Mouse (Mus musculus) heart, postnatal 10 days (tissue): ENCODE results near the gene Cep70. TPM values are rescaled to one million over a fixed set of nuclear protein-coding genes. Genes with fewer than 3 reads are reported as not detected.
A peak's percentile ranks its signal among the peaks of the same experiment; 100 is the strongest.

Experiments used
- DNase-seq, 2 experiments: peaks; one replicate each; pipeline ENCODE4 v3.0.0; 2021
- intact Hi-C: fragments of 180-260 bp; cut with DNase I; formaldehyde crosslinking; loops from one replicate; pipeline ENCODE4 v1.15.1; 2025
- total RNA-seq, 2 experiments: library from RNA; stranded (reverse); gene quantifications; 2 replicates each; pipeline ENCODE4 v1.2.3; 2021

The Cep70 gene
- 1 to 10 TPM; 7.1 to 8.5 TPM for total RNA-seq

DNA sequence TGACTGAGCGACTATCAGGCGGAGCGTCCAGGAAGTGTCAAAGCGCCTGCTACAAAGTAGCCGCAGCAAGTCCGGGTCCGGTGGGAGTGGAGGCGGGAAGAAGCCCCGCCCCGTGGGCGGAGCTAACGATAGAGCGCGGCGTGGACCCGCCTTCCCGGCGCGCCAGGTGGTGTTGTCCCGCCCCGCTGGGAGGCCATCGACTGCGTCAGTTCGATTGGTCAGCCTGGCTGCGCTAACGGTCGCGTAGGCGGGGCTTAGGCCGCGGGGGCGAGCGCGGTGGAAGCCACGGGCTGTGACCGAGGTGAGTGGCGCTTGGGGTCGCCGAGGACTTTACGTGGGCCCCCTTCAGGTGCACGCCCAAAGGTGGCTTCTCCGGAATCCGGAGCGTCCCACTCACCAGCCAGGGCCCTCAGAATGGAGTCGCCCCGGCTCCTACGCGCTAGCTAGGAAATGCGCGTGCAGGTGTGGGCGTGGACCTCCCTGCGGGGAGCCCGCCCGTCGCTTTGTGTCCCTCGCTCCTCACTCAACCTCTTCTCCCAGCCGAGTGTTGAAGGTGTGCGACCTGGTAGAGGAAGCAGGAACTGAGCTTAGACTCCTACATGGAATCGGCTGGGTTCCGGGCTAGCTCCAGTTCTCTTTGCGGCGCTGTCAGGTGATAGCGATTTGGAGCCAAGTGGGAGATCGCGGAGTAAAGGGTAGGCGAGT lies at the start of gene Cep70:
Gene Cep70 (plus strand): TSS at position 178 of the 705 bp plus-strand sequence.
- intact Hi-C loops = loop anchor here (2.0 to 10.0 kb wide), 6 partner anchors 105 to 629 kb away; partner anchors contain the start of gene Mras
- DNase-seq = peak; percentile 95 to 96

DNA sequence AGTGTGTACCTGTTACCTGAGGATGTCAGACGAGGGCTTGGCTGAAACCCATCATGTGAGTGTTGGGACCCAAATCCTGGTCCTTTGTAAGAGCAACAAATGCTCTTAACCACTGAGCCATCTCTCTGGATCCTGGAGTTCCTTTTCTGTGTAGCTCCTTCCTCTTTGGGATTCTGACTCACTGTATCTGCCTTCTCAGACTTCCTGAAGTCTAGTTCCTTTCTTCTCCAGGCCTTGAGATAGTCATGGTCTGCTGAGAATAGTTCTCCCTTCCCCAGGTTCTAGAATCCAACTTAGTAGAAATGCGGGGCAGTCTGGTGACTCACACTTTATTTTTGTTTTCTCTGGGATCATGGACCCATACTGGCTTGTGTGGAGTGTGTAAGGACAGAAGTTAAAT lies 30.5 kb upstream of the Cep70 start:
- intact Hi-C loops = no loop called here
- DNase-seq = no peak

DNA sequence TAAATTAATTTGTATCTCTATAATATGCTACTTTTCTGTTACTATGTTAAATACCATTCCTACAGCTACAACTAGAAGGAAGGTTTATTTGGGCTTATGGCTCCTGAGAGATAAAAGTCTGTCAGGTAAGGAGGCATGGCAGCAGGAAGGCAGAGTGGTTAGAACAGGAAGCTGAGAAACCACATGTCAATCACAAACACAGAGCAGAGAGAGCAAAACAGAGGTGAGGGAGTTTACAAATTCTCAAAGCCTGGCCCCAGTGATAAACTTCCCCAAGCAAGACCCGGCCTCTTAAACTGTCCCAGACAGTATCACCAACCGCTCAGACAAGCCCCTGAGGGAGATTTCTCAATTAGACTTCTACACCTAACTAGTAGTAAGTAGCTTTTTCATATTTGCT lies 27.0 kb upstream of the Cep70 start:
- intact Hi-C loops = no loop called here

DNA sequence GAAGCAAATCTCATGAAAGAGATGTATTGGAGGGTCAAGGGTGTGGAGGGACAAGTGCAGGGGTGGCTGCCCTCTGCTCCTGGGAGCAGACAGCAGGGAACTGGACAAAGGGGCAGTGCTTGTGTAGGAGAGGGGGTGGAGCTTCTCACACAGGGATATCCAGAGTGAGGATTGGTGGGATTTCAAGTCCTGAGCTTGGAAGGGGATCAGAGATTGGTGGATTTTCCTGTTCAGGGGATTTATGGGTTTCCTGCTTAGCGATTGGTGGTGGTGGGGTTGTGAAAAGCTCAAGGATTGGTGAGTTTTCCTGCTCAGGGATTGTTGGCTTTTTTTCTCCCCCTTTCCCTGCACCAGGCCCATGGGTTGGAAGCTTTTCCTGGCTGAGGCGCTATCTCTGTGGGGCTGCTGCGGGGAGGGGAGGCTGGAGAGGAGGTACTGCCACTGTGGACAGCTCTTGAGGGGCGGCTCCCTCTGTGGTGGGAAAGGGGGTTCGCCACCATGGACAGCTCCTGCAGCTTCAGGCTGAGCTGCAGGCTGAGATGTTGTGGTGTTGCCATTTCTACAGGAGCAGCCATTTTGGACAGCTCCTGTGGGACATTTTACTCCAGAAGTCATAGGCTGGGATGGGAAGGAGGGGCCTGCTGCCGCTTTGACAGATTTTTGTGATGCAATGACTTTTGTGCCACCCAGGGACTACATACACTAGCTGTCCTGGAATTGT lies 25.0 kb upstream of the Cep70 start:
- peak; percentile 68 to 73 for DNase-seq
- intact Hi-C loops = no loop called here

More for the DNA sequence above, 27.0 kb upstream of the Cep70 start:
- no peak for DNase-seq

DNA sequence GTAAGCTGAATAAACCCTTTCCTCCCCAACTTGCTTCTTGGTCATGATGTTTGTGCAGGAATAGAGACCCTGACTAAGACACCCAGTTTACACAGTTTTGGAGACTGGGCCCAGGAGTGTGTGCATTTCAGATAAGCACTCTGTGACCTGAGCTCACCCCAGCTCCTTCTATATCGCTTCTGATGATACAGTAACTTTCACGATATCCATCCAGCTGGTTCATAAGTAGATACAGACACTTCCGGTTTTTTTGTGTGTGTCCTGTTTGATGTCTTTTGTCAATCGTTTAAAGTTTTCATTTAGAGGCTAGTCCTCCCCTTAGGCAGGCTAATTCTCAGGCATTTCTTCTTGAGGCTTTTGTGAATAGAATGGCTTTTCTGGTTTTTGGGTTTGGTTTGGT lies 21.5 kb upstream of the Cep70 start:
- DNase-seq = no peak
- intact Hi-C loops = no loop called here

DNA sequence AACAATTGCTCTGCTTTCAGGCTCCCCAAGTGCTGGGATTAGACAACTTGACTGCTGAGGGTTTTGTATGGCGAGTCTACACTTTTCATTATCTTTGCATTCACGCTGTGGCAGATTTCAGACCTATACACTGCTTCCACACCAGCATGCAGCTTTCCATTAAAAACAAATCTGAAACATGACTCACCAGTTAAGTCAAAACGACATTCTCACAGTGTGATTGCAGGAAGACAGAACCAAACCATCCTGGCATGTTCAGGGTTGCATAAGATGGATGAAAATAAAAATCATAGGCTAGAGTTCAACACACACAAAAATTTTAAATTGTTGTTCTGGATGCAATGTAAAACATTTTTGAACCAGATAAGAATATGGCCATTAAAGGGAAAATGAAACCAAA lies 18.6 kb upstream of the Cep70 start:
- intact Hi-C loops = no loop called here
- DNase-seq = no peak

DNA sequence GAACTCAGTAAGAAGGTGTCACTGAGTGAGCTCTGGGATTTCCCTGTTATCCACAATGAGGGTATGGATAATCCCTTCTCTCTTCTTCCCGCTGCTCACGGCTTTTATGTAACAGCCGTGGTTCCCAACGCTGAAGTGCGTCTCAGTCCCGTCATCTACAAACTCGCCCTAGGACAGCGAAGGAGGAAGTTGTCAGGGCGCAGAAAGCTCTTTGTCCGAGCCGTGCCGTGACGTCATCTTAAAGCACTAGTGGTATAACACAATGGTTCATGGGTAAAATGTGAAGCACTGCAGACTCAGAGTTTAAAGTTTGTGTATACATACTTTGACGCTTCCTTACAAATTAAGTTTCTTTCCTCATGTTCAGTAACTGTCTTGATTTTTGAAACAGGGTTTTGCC lies 13.7 kb upstream of the Cep70 start:
- no peak for DNase-seq
- intact Hi-C loops = no loop called here

DNA sequence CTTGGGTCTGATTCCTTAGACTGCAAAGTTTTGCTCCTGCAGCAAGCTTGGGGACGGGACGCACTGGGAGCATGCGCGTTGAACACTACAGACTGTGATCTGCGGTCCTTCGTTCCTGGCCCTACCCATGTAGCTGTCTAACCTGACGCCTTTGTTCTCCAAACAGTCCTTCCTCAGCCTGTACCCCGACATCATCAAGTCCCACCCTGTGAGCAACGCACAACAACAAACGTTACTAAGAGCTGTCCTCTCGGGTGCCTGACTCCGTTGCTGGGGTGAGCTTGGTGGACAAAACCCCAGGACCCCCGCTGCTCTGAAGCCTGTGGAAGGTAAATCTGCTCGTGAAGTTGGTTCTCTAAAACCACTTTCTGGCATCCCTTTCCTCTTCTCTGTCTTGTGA lies 6.0 kb upstream of the Cep70 start, which contains the start of gene Faiml:
Gene Faiml (minus strand): TSS at position 101 of the 400 bp plus-strand sequence.
- intact Hi-C loops = no loop called here
- DNase-seq = no peak

DNA sequence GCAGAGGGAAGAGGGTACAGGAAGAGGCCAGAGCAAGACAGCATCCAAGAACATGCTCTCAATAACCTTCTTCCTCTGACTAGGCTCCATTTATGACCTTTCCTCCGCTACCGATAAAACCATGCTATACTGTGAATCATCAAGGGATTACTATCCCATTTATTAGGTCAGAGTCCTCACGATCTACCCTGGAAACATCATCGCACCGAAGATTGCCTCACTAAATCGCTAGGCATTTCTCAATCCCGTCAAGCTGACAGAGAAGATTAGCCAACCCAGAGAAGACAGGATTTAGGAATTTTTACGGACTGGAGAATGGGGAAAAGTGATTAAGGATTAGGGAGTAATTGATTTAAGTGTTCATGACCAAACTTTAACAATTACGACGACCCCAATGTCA lies 4.9 kb upstream of the Cep70 start:
- no peak for DNase-seq
- intact Hi-C loops = no loop called here

DNA sequence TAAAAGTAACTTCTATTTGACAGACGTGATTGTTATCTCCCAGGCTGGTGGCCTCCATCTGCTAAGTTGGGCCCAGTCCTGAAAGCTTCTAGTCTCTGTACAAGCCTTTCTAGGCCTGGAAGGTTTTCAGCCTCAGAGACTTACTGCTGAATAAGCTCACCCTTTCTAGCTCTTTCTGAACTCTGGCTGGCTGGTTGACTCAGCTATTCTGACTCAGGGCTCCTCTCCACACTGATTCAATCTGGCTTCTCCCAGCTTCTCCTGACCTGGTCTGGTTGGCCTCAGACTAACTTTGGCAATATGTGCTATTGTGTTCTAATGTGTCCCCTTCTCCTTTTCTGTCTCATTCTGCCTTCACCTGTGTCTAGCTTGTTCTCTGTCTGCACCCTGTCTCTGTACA lies 3.9 kb upstream of the Cep70 start:
- intact Hi-C loops = no loop called here
- DNase-seq = no peak

DNA sequence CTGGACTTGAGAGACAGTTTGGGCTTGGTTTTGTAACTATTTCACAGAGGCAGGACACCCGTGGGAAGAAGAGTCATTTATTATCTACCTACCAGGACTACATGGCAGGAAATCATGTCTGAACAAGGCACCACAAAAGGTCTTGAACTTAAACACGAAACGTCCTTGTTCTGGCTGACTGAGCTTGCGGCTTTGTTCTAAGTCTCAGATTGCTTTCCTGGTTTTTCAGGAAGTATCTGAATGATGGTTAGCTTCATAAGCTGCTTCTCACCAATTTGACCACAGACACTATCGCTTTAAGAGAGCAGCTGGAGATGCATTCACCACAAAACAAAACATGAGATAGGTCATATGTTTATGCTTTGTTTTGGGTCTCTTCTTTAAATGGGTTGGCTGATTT lies 2.6 kb upstream of the Cep70 start:
- DNase-seq = no peak
- intact Hi-C loops = loop anchor here (5.0 to 10.0 kb wide), 5 partner anchors 134 to 626 kb away; partner anchors contain the start of gene Mras

DNA sequence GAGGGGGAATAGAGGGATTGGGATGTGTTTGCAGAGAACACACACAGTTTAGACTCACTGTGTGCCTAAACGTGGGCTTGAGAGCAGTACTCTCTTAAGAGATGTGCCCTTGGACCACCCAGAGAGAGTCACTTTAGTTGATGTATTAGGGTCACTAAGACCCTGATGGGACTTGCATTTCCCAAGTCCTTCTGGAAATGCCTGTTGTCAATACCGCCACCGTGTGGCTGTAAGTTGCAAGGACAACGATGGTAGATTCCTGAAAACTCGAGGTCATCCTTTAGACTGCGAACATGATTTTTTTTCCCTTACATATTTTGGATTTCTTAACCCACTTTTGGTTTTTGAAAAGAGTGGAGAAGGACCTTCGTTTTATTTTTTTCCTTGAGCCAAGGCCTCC lies 1.1 kb upstream of the Cep70 start:
- intact Hi-C loops = loop anchor here (1.0 to 10.0 kb wide), 7 partner anchors 103 to 627 kb away; partner anchors contain the start of gene Mras
- peak; percentile 63 to 76 for DNase-seq

DNA sequence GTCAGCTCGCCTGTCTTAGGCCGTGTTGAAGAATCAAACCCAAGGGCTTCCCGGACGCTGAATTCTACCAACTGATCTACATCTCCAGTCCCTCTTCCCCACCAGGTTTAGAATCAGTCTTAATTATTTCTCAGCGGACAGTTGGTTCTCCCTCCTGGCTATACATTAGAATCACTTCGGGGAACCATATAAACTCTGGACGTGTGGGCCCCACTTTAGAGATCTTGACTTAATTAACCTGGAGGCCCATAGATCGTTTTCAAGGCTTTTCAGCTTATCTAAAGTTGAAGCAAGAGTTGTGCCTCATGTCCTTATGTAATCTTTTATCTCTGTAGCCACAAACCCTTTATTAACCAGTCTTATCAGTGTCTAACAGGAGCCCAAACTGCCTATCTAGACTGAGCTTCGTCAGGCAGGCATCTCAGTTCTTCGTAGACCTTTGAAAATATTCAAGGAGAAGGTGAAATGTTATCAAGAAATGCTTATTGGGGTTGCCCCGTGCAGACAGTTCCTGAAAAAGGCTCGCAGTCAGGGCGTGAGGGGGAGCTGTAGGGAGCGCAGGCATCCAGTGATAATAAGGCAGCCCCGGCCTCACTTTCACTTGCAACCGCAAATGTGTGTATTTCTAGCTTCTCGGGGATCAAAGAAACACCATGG lies 506 bp upstream of the Cep70 start:
- DNase-seq = peak; percentile 8 to 16
- intact Hi-C loops = loop anchor here (1.0 to 10.0 kb wide), 7 partner anchors 104 to 628 kb away; partner anchors contain the start of gene Mras

DNA sequence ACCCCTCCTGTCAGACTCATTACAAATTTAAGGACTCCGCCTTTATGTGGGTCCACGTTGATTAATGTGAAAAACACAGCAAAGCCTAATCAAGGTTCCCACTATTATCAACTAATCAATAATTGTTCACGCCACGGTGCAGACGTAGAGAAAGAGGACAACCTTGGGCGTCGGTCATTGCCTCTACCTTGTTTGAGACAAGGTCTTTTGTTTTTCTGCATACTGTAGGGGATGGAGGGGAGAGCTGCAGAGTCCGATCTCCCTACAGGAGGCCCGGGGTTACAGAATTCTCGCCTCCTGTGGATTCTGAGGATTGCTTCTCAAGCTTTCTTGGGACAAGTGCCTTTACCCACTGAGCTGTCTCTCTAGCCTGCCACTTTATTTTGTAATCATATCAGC lies 727 bp downstream of the Cep70 start:
- peak in 1 of 2 experiments; percentile 1 for DNase-seq
- intact Hi-C loops = loop anchor here (2.0 to 10.0 kb wide), 6 partner anchors 105 to 629 kb away; partner anchors contain the start of gene Mras

DNA sequence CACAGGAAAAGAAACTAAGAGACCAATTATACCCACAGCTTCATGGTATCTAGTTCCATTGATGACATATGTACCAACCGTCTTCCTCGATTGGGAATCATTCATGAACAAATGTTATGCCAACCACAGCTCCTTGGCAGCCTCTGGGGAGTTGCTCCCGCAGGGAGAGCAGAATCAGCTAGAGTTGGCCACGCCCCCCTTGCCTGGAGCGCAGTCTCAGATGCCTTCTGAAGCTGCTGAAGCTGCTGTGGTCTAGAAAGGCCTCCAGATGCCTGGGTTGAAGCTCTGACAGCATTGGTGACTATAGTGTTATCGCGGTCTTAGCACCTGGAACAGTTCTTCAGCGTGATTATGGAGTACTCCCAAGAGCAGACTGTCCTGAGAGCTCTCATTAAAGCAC lies 5.1 kb downstream of the Cep70 start:
- no peak for DNase-seq
- intact Hi-C loops = loop anchor here (10.0 kb wide), 2 partner anchors 126 to 634 kb away; no protein-coding TSS in a partner anchor

DNA sequence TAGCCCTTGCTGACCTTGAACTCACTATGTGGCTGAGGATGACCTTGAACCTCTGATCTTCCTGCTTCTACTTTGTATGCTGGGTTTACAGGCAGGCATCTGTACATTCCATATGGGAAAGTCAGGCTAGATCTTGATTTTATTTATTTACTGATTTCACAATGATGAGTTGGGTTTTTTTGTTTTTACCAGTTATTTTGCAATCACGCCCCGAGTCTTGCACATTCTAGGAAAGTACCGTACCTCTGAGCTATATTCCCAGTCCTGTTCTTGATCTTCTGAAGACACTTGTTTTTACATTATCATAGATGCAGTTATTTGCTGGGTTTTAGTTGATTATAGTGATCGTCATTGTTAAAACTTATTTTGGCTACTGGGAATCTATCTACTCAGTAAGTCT lies 5.7 kb downstream of the Cep70 start:
- intact Hi-C loops = loop anchor here (10.0 kb wide), 2 partner anchors 126 to 634 kb away; no protein-coding TSS in a partner anchor
- no peak for DNase-seq

DNA sequence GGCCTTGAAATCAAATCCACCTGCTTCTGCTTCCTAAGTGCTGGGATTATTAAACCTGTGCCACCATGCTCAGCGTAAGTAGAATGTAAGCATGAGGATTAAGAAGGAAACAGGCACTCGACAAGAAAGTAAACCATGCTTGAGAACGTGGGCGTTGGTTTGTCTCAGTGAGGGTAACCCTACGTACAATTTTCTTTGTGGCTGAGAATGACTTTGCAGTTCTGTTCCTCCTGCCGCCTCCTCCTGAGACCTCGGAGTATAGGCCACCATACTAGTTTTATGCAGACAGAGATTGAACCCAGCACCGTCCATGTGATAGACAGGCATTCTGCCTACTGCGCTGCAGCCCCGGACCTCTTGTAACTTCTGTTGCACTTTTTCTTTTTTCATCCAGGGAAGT lies 10.7 kb downstream of the Cep70 start:
- DNase-seq = no peak
- intact Hi-C loops = no loop called here

DNA sequence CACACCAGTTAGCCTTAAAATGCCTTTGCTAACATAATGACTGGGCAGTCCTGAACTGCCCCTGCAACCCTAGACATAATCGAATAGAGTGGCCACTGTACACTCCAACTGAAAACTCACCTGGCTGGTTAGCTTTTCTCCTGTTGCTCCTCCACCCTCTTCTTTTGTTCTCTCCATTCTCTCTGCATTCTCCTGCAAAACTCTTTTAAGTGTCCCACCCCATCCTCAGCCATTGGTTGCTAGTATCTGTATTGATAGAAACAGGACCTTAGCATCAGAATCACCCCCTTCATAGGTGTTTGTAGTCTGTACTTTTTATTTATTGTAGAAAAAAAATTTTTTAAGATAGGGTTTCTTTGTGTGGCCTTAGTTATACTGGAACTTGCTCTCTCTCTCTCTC lies 13.0 kb downstream of the Cep70 start:
- no peak for DNase-seq
- intact Hi-C loops = no loop called here

DNA sequence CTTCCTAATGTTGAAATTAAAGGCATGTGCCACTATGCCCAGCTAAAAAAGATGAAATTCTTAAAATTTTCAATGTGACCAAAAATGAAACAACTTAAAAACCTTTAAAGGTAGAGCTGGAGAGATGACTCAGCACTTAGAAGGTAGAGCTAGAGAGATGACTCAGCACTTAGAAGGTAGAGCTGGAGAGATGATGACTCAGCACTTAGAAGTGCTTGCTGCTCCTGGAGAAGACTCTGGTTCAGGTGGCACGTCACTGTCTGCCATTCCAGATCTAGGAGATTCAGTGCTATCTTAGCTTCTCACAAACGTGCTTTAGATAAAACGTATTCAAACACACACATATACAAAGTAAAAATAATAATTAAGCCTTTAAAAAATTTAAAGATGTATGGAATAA lies 13.7 kb downstream of the Cep70 start:
- intact Hi-C loops = no loop called here
- no peak for DNase-seq

DNA sequence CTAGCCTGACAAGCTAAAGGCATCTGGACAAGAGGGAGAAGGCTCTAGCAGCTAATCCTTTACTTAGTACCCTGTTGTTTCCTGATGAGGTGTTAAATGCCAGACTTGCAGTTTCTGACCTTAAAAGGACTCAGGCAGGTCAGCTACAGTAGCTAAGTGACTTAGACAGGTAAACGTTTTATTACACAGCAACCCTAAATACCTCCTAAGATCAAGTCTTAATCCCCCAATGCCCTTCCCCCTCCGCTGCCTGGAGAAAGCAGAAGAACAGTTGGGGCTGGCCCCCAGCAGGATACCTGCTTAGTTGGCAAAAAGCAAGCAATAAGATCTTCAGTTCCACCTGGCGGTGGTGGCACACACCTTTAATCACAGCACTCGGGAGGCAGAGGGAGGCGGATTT lies 15.7 kb downstream of the Cep70 start:
- intact Hi-C loops = no loop called here

DNA sequence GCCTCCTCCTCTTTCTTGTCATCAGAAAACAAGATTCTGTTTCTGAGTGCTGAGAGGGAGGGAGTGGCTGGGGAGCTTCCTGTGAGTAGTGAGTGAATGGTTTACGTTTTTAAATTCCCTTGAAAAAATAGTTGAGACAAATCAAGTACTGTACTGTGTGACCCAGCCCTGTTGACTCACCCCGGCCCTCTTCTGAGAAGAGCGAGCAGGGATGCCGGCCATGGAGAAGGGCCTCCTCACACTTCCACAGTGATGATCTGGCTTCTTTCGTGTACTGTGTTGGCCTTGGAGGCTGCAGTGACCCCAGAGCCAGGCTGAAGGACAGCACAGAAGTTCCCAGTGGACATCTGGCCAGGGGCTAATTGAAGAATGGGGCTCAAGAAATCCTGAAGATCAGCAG lies 61.1 kb downstream of the Cep70 start:
- intact Hi-C loops = no loop called here
- DNase-seq = no peak

More for the DNA sequence above, 15.7 kb downstream of the Cep70 start:
- no peak for DNase-seq
